13 mouse cellular contexts compared by ENCODE assay signal in genomic region chr10:14543511-14544067, GRCm38 (mm10). TPM values are rescaled to one million over a fixed set of nuclear protein-coding genes. Genes with fewer than 3 reads are reported as not detected.
A peak's percentile ranks its signal among the peaks of the same experiment; 100 is the strongest.
DNase-seq lines count a peak whose midpoint lies in the region; ATAC-seq and TF ChIP-seq lines count a peak whose summit lies in the region.
"Had no signal": no experiment of that assay in that cellular context is flagged by ENCODE, and none has a peak within 500 bp of the region (broad histone marks: within the 10 kb centered on the region; RNA-seq: fewer than 3 reads in every experiment).

No protein-coding gene starts in this region.

- H3K27ac ChIP-seq in heart, embryonic 15.5 days, result no peak overlapping the region
- H3K27ac ChIP-seq in lung, embryonic 14.5 days (ENCODE audit: low read depth), result no peak overlapping the region
- H3K27ac ChIP-seq in stomach, embryonic 14.5 days (ENCODE audit: low read length), result no peak overlapping the region
- H3K27ac ChIP-seq: liver, embryonic 12.5 days had no signal

- H3K9ac ChIP-seq in heart, embryonic 15.5 days, result no peak overlapping the region
- H3K9ac ChIP-seq in lung, embryonic 14.5 days, result no peak overlapping the region
- H3K9ac ChIP-seq in stomach, embryonic 14.5 days (replicated peaks; ENCODE audit: low read depth, low read length), result no peak overlapping the region
- H3K9ac ChIP-seq: liver, embryonic 12.5 days had no signal

- peaks cover 17% of the 10 kb centered on the region for H3K27me3 ChIP-seq in heart, embryonic 15.5 days
- no peaks in the 10 kb centered on the region; the same call in 1 of the 2 replicates for H3K27me3 ChIP-seq in lung, embryonic 14.5 days (ENCODE audit: insufficient read depth, low read length)
- no peaks in the 10 kb centered on the region for H3K27me3 ChIP-seq in stomach, embryonic 14.5 days (ENCODE audit: control insufficient read depth, insufficient read depth, low read length)

- peaks cover 4% of the 10 kb centered on the region; the same call in 1 of the 2 replicates for H3K4me1 ChIP-seq in heart, embryonic 15.5 days (replicated peaks)
- no peaks in the 10 kb centered on the region for H3K4me1 ChIP-seq in lung, embryonic 14.5 days (ENCODE audit: insufficient read depth)
- peaks cover 4% of the 10 kb centered on the region; the same call in 1 of the 2 replicates for H3K4me1 ChIP-seq in stomach, embryonic 14.5 days (ENCODE audit: control insufficient read depth, insufficient read depth, low read length)
- H3K4me1 ChIP-seq: liver, embryonic 12.5 days had no signal

- WGBS in heart, embryonic 15.5 days, result 60% methylated on average over 8 of the region's 8 CpGs
- 63% methylated on average over 8 of the region's 8 CpGs for WGBS in lung, embryonic 14.5 days
- WGBS in stomach, embryonic 14.5 days, result 72% methylated on average over 8 of the region's 8 CpGs

- H3K9me3 ChIP-seq in heart, embryonic 15.5 days (replicated peaks), result no peaks in the 10 kb centered on the region
- no peaks in the 10 kb centered on the region for H3K9me3 ChIP-seq in lung, embryonic 14.5 days (ENCODE audit: low read depth, low read length)
- H3K9me3 ChIP-seq in stomach, embryonic 14.5 days (ENCODE audit: control insufficient read depth, low read depth, low read length), result no peaks in the 10 kb centered on the region
- H3K9me3 ChIP-seq: liver, embryonic 12.5 days had no signal

- TF ChIP-seq CTCF in lung, embryonic 14.5 days (IDR thresholded peaks at IDR 0.05; ENCODE audit: low read depth), result no peak

- peak overlapping the region; percentile 87 for H3K4me3 ChIP-seq in heart, embryonic 15.5 days
- peak overlapping the region; percentile 78 for H3K4me3 ChIP-seq in lung, embryonic 14.5 days (ENCODE audit: low read depth, low read length)
- H3K4me3 ChIP-seq in stomach, embryonic 14.5 days (ENCODE audit: low read depth, low read length), result no peak overlapping the region; the same call in 1 of the 2 replicates
- H3K4me3 ChIP-seq: liver, embryonic 12.5 days; megakaryocyte, embryonic 14.5 days had no signal

- DNase-seq in heart, adult 18-20 months, result no peak
- DNase-seq in lung, embryonic 14.5 days, result peak; percentile 39
- DNase-seq in lung, postnatal 10 days, result no peak
- peak; percentile 50 for DNase-seq in fat pad, adult 2 months (ENCODE audit: extremely low read depth, low read depth, low spot score)
- no peak for DNase-seq in urinary bladder, postnatal 25 days (ENCODE audit: low spot score)
- no peak for DNase-seq in retina, embryonic 14.5 days (ENCODE audit: low spot score)
- DNase-seq: cerebellum, adult 18-20 months; kidney, postnatal 36 days had no signal

- H3K4me2 ChIP-seq in heart, embryonic 15.5 days, result peak overlapping the region; percentile 100
- H3K4me2 ChIP-seq in lung, embryonic 14.5 days, result peak overlapping the region; percentile 95
- H3K4me2 ChIP-seq in stomach, embryonic 14.5 days (replicated peaks; ENCODE audit: low read depth, low read length), result peak overlapping the region; percentile 100; the same call in 1 of the 2 replicates

- no peaks in the 10 kb centered on the region for H3K36me3 ChIP-seq in heart, embryonic 15.5 days
- H3K36me3 ChIP-seq in lung, embryonic 14.5 days (ENCODE audit: insufficient read depth), result no peaks in the 10 kb centered on the region
- H3K36me3 ChIP-seq in stomach, embryonic 14.5 days (ENCODE audit: control insufficient read depth, insufficient read depth, low read length), result no peaks in the 10 kb centered on the region
- H3K36me3 ChIP-seq: liver, embryonic 12.5 days had no signal

- ATAC-seq in heart, embryonic 15.5 days (replicated peaks; ENCODE audit: insufficient number of reproducible peaks, insufficient read depth, low FRiP score, low read depth), result no peak
- ATAC-seq in lung, embryonic 14.5 days (ENCODE audit: insufficient read depth), result no peak
- ATAC-seq in stomach, embryonic 14.5 days (ENCODE audit: insufficient number of reproducible peaks, insufficient read depth, low FRiP score, low read depth), result no peak
- ATAC-seq: CD4-positive, CD25-positive, alpha-beta regulatory T cell, adult 4 months; liver, embryonic 12.5 days had no signal

RNA-seq across cellular contexts. Expression of gene Adgrg6, which starts 1.9 kb away (rescaled TPM):
- 9.6 and 12.7 TPM in 2 replicates for polyA plus RNA-seq in heart, embryonic 15.5 days (2015; fragmentation: Nextera tagmentation; extraction: Ambion mirVana)
- total RNA-seq in heart, adult 18-20 months (2021), result 1 to 10 TPM; 2.9 to 3.5 TPM
- 22.9 and 26.2 TPM in 2 replicates for polyA plus RNA-seq in lung, embryonic 14.5 days (2014; fragmentation: Nextera tagmentation; extraction: Ambion mirVana)
- polyA plus RNA-seq in stomach, embryonic 14.5 days (2014; fragmentation: Nextera tagmentation; extraction: Ambion mirVana), result 5.6 and 7.2 TPM in 2 replicates
- polyA plus RNA-seq: CD4-positive, CD25-positive, alpha-beta regulatory T cell, adult 4 months had no signal

Comparison
In these comparisons a context has a peak if more than half of its experiments do, and no peak if none do; other contexts are left out.
1. DNase-seq: peak in lung, embryonic 14.5 days (single experiment) and fat pad, adult 2 months (single experiment); none in heart, adult 18-20 months (0 of 2), lung, postnatal 10 days (single experiment), urinary bladder, postnatal 25 days (single experiment) and retina, embryonic 14.5 days (single experiment).
2. Peak in every context shown above with its lines, with median percentiles within 50 percentile points of each other: H3K4me2 ChIP-seq.